Mouse (Mus musculus) gastrocnemius, postnatal 4 days (tissue): ENCODE measurements around the gene Mtmr10. TPM values are rescaled to one million over a fixed set of nuclear protein-coding genes. Genes with fewer than 3 reads are reported as not detected.
A peak's percentile ranks its signal among the peaks of the same experiment; 100 is the strongest.

ENCODE experiments used
- DNase-seq, 2 experiments: peaks; one replicate each; pipeline ENCODE4 v3.0.0; 2021 to 2022; ENCODE audit warnings: low spot score in 2 of 2, mixed read lengths in 2 of 2
- microRNA-seq: library from miRNA; unstranded; fragments of <30 nt; microRNA quantifications from one replicate; pipeline ENCODE4 v1.2.0, GENCODE M21; 2021
- total RNA-seq, 2 experiments: library from RNA; stranded (reverse); gene quantifications; 2 replicates each; pipeline ENCODE4 v1.2.3; 2021

Mtmr10 gene
- total RNA-seq, 2 experiments from 2014 or later: 17.4 to 18.5 TPM

GRCm38 (mm10) chr7:64371940-64372878, 84.8 kb downstream of the Mtmr10 start:
- DNase-seq: no peak

GRCm38 (mm10) chr7:64373147-64373829, 85.8 kb downstream of the Mtmr10 start:
- DNase-seq: no peak

GRCm38 (mm10) chr7:64373830-64374562, 86.5 kb downstream of the Mtmr10 start, which contains the start of gene Fan1:
TSS of gene Fan1 (minus strand) at chr7:64374095.
- peak; percentile 66 to 82 for DNase-seq

Small RNA genes within 50 kb of the gene (microRNA-seq; reads per million reads assigned to microRNA genes)
- gene Mir6416: not detected

Other genes starting within 250 kb of the Mtmr10 start
- 1 to 10 TPM in 1 of 2 experiments, under 1 TPM in 1; 0.44 to 1.4 TPM for gene Trpm1, start 133.8 kb upstream of the Mtmr10 start, total RNA-seq
- gene Fan1, start 86.4 kb downstream of the Mtmr10 start, total RNA-seq: 10 to 100 TPM in 1 of 2 experiments, 1 to 10 TPM in 1; 8.0 to 10.3 TPM
- gene Mphosph10, start 104.6 kb downstream of the Mtmr10 start, total RNA-seq: 10 to 100 TPM; 19.7 to 21.3 TPM
- 10 to 100 TPM; 49.3 to 51.1 TPM for gene Mcee, start 105.0 kb downstream of the Mtmr10 start, total RNA-seq
- gene Apba2, start 214.1 kb downstream of the Mtmr10 start, total RNA-seq: 1 to 10 TPM; 1.5 to 1.7 TPM